Mouse (Mus musculus): ENCODE data around the gene Psg19. TPM values are rescaled to one million over a fixed set of nuclear protein-coding genes. Genes with fewer than 3 reads are reported as not detected.

Psg19 gene
- polyA plus RNA-seq, 1 experiment from 2014 or later, result not detected

Other genes starting within 250 kb of the Psg19 start
- gene Psg27, start 231.2 kb downstream of the Psg19 start, polyA plus RNA-seq (2015; fragmentation: Nextera tagmentation; extraction: Ambion mirVana), result not detected in 2 replicates
- not detected in 2 replicates for gene Psg23, start 182.0 kb downstream of the Psg19 start, polyA plus RNA-seq (2015; fragmentation: Nextera tagmentation; extraction: Ambion mirVana)
- not detected in 2 replicates for gene Psg21, start 141.8 kb downstream of the Psg19 start, polyA plus RNA-seq (2015; fragmentation: Nextera tagmentation; extraction: Ambion mirVana)
- not detected in 2 replicates for gene Psg20, start 112.3 kb downstream of the Psg19 start, polyA plus RNA-seq (2015; fragmentation: Nextera tagmentation; extraction: Ambion mirVana)
- gene Psg22, start 80.4 kb downstream of the Psg19 start, polyA plus RNA-seq (2015; fragmentation: Nextera tagmentation; extraction: Ambion mirVana), result not detected in 2 replicates
- not detected in 2 replicates for gene Psg17, start 23.1 kb upstream of the Psg19 start, polyA plus RNA-seq (2015; fragmentation: Nextera tagmentation; extraction: Ambion mirVana)
- gene Mill2, start 41.4 kb upstream of the Psg19 start, polyA plus RNA-seq (2015; fragmentation: Nextera tagmentation; extraction: Ambion mirVana), result 0.40 and 0.44 TPM in 2 replicates
- 9.2 and 12.8 TPM in 2 replicates for gene Pglyrp1, start 72.8 kb upstream of the Psg19 start, polyA plus RNA-seq (2015; fragmentation: Nextera tagmentation; extraction: Ambion mirVana)
- gene Ccdc61, start 111.9 kb upstream of the Psg19 start, polyA plus RNA-seq (2015; fragmentation: Nextera tagmentation; extraction: Ambion mirVana), result 20.0 and 23.6 TPM in 2 replicates
- 16.5 and 18.6 TPM in 2 replicates for gene Nova2, start 127.4 kb upstream of the Psg19 start, polyA plus RNA-seq (2015; fragmentation: Nextera tagmentation; extraction: Ambion mirVana)
- gene Nanos2, start 188.9 kb upstream of the Psg19 start, polyA plus RNA-seq (2015; fragmentation: Nextera tagmentation; extraction: Ambion mirVana), result 0.26 and 0.58 TPM in 2 replicates
- 3.8 and 4.2 TPM in 2 replicates for gene Mypop, start 192.7 kb upstream of the Psg19 start, polyA plus RNA-seq (2015; fragmentation: Nextera tagmentation; extraction: Ambion mirVana)
- gene Irf2bp1, start 205.5 kb upstream of the Psg19 start, polyA plus RNA-seq (2015; fragmentation: Nextera tagmentation; extraction: Ambion mirVana), result 21.6 and 29.4 TPM in 2 replicates
- not detected in 2 replicates for gene Foxa3, start 225.0 kb upstream of the Psg19 start, polyA plus RNA-seq (2015; fragmentation: Nextera tagmentation; extraction: Ambion mirVana)
- 31.8 and 37.2 TPM in 2 replicates for gene Sympk, start 225.9 kb upstream of the Psg19 start, polyA plus RNA-seq (2015; fragmentation: Nextera tagmentation; extraction: Ambion mirVana)